Mouse (Mus musculus) olfactory bulb, adult 2 months (tissue): Measurements from ENCODE around the gene Dtx1.

Source experiments
- CTCF ChIP-seq: fragments of 200-500 bp; IDR thresholded peaks from 2 replicates; pipeline ENCODE4 v1.5.1; 2012; ENCODE audit warnings: low read depth, mild to moderate bottlenecking, low read length, moderate library complexity; ENCODE audit not compliant: insufficient read depth
- POLR2A ChIP-seq: fragments of 200-500 bp; IDR thresholded peaks from 2 replicates; pipeline ENCODE4 v1.6.1; 2012; ENCODE audit warnings: mild to moderate bottlenecking, low read depth, low read length, moderate library complexity; ENCODE audit not compliant: insufficient read depth

GRCm38 (mm10) chr5:120732740-120733139 is 21.0 kb upstream of the Dtx1 start:
- TF ChIP-seq CTCF, result no peak
- TF ChIP-seq POLR2A, result no peak
